Comparison of ENCODE assay signal across 14 mouse cellular contexts in the genomic region with DNA sequence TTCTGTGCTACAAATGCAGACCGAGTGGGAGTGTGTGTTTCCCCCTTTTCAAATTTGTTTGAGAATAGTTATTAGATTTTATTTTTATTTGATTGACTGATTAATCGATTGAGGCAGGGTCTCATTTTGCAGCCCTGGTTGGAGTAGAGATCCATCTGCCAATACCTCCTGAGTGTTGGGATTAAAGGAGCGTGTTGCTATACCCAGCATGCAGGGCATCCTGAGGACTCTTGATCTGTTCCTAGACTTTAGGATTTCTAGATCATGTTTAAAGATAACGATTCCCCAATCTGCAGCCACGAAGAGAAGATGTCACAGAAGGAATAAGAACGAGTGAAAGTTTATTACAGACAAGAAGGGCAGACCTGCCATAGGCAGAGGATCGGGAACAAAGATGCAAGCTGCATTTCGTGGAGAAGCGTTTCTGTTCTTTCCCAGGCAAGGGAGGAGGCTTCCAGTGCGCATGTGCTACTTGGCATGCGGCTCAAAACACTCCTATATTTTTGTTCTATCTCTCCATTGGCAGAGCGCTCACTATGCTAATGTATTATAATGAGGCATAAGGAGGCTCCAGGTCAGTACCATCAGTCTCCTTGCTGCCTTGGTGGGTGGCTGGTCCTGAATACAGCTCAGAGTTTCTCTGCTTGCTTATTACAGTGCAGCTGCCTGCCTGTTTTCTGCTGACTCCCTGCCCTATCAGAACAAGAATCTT. TPM values are rescaled to one million over a fixed set of nuclear protein-coding genes. Genes with fewer than 3 reads are reported as not detected.
DNase-seq lines count a peak whose midpoint lies in the region; ATAC-seq and TF ChIP-seq lines count a peak whose summit lies in the region.
"Had no signal": no experiment of that assay in that cellular context is flagged by ENCODE, and none has a peak within 500 bp of the region (broad histone marks: within the 10 kb centered on the region; RNA-seq: fewer than 3 reads in every experiment).

No protein-coding gene starts in this region.

- peak overlapping the region; percentile 21; the same call in 1 of the 2 replicates for H3K4me2 ChIP-seq in midbrain, embryonic 12.5 days (replicated peaks)
- H3K4me2 ChIP-seq in midbrain, embryonic 11.5 days, result no peak overlapping the region
- peak overlapping the region; percentile 46 for H3K4me2 ChIP-seq in midbrain, embryonic 14.5 days (ENCODE audit: low read length)

- no peak overlapping the region for H3K9ac ChIP-seq in midbrain, embryonic 12.5 days (replicated peaks)
- H3K9ac ChIP-seq in midbrain, embryonic 11.5 days (ENCODE audit: low read length), result no peak overlapping the region
- no peak overlapping the region for H3K9ac ChIP-seq in midbrain, embryonic 14.5 days (replicated peaks; ENCODE audit: low read length)

- ATAC-seq in midbrain, embryonic 12.5 days (ENCODE audit: low FRiP score, low read depth), result peak; percentile 73
- ATAC-seq in midbrain, embryonic 11.5 days (ENCODE audit: low FRiP score), result no peak
- ATAC-seq in midbrain, embryonic 14.5 days (ENCODE audit: low FRiP score, low TSS enrichment), result peak; percentile 87

- no peak for TF ChIP-seq CTCF in cerebellum, adult 2 months (IDR thresholded peaks at IDR 0.05; ENCODE audit: borderline replicate concordance, insufficient read depth, low read depth, low read length)

- H3K36me3 ChIP-seq in midbrain, embryonic 12.5 days, result no peaks in the 10 kb centered on the region
- no peaks in the 10 kb centered on the region for H3K36me3 ChIP-seq in midbrain, embryonic 11.5 days (ENCODE audit: control insufficient read depth, insufficient read depth, low read length)
- H3K36me3 ChIP-seq in midbrain, embryonic 14.5 days (ENCODE audit: control insufficient read depth, insufficient read depth, low read length), result no peaks in the 10 kb centered on the region

- DNase-seq in cerebellum, adult 2 months, result peak in 1 of 2 experiments; percentile 28
- no peak for DNase-seq in cerebellum, adult 9-10 months
- no peak for DNase-seq in midbrain, embryonic 11.5 days (ENCODE audit: low spot score, missing footprints)
- peak; percentile 77 for DNase-seq in midbrain, embryonic 14.5 days
- peak; percentile 47 for DNase-seq in right cerebral cortex, postnatal 4 days
- DNase-seq in MN1 (ENCODE audit: low spot score), result no peak
- DNase-seq in adrenal gland, postnatal 4 days (ENCODE audit: low spot score in 2 of 2), result no peak
- DNase-seq: lung, postnatal 14 days; spleen, adult 18-20 months; thymus, postnatal 14 days had no signal

- H3K27me3 ChIP-seq in cerebellum, adult 2 months (ENCODE audit: control insufficient read depth, insufficient read depth, low read length), result no peaks in the 10 kb centered on the region; the same call in 1 of the 2 replicates
- no peaks in the 10 kb centered on the region for H3K27me3 ChIP-seq in midbrain, embryonic 12.5 days
- H3K27me3 ChIP-seq in midbrain, embryonic 11.5 days (ENCODE audit: control insufficient read depth, insufficient read depth, low read length), result no peaks in the 10 kb centered on the region
- H3K27me3 ChIP-seq in midbrain, embryonic 14.5 days (ENCODE audit: control insufficient read depth, insufficient read depth, low read length), result no peaks in the 10 kb centered on the region

- no peak for TF ChIP-seq POLR2A in cerebellum, adult 2 months (IDR thresholded peaks at IDR 0.05; ENCODE audit: borderline replicate concordance, insufficient read depth, low read length)

- no peaks in the 10 kb centered on the region for H3K9me3 ChIP-seq in midbrain, embryonic 12.5 days
- no peaks in the 10 kb centered on the region for H3K9me3 ChIP-seq in midbrain, embryonic 11.5 days (ENCODE audit: control insufficient read depth, low read length)
- H3K9me3 ChIP-seq in midbrain, embryonic 14.5 days (ENCODE audit: control insufficient read depth, low read length), result no peaks in the 10 kb centered on the region

- no peak overlapping the region for H3K27ac ChIP-seq in cerebellum, adult 2 months (ENCODE audit: insufficient read depth, low read length)
- H3K27ac ChIP-seq in midbrain, embryonic 12.5 days (replicated peaks), result no peak overlapping the region
- no peak overlapping the region for H3K27ac ChIP-seq in midbrain, embryonic 11.5 days (ENCODE audit: low read depth, low read length)
- 0 out of 2 replicates have a peak overlapping the region, but pooled peaks have one; percentile 41 for H3K27ac ChIP-seq in midbrain, embryonic 14.5 days (replicated peaks; ENCODE audit: low read depth, low read length)

- no peaks in the 10 kb centered on the region for H3K4me1 ChIP-seq in cerebellum, adult 2 months (ENCODE audit: control insufficient read depth, insufficient read depth, low read length)
- no peaks in the 10 kb centered on the region for H3K4me1 ChIP-seq in midbrain, embryonic 12.5 days
- no peaks in the 10 kb centered on the region for H3K4me1 ChIP-seq in midbrain, embryonic 11.5 days (ENCODE audit: control insufficient read depth, insufficient read depth, low read length)
- H3K4me1 ChIP-seq in midbrain, embryonic 14.5 days (ENCODE audit: control insufficient read depth, insufficient read depth, low read length), result no peaks in the 10 kb centered on the region

- H3K4me3 ChIP-seq in cerebellum, adult 2 months (replicated peaks; ENCODE audit: insufficient read depth, low read depth, low read length), result peak overlapping the region; percentile 40
- no peak overlapping the region for H3K4me3 ChIP-seq in midbrain, embryonic 12.5 days
- no peak overlapping the region for H3K4me3 ChIP-seq in midbrain, embryonic 11.5 days (ENCODE audit: low read depth, low read length)
- H3K4me3 ChIP-seq in midbrain, embryonic 14.5 days (replicated peaks; ENCODE audit: low read depth, low read length), result no peak overlapping the region

- WGBS in cerebellum, adult 2 months, result 23% methylated on average over 12 of the region's 12 CpGs
- WGBS in midbrain, embryonic 12.5 days, result 63% methylated on average over 12 of the region's 12 CpGs
- 73% methylated on average over 12 of the region's 12 CpGs for WGBS in midbrain, embryonic 11.5 days
- 49% methylated on average over 12 of the region's 12 CpGs for WGBS in midbrain, embryonic 14.5 days

RNA-seq across cellular contexts. Expression of gene Frmpd2, which starts 53.9 kb away (rescaled TPM):
- 0.36 and 0.55 TPM in 2 replicates for polyA plus RNA-seq in cerebellum, adult 2 months (2012; rRNA removed)
- polyA plus RNA-seq in midbrain, embryonic 12.5 days (2016; fragmentation: Nextera tagmentation; extraction: Ambion mirVana), result 0.13 TPM in 1 of 2 replicates, not detected in the other
- polyA plus RNA-seq in midbrain, embryonic 11.5 days (2014; fragmentation: Nextera tagmentation; extraction: Ambion mirVana), result 0.07 TPM in 1 of 2 replicates, not detected in the other
- 0.04 and 0.39 TPM in 2 replicates for polyA plus RNA-seq in midbrain, embryonic 14.5 days (2014; fragmentation: Nextera tagmentation; extraction: Ambion mirVana)
- under 1 TPM; 0.08 to 0.25 TPM for total RNA-seq in adrenal gland, postnatal 4 days (2021)
- total RNA-seq: adrenal gland, adult 18-20 months; liver, adult 2 months; MEL had no signal
- polyA plus RNA-seq: liver, adult 2 months had no signal

Comparison
In these comparisons a context has a peak if more than half of its experiments do, and no peak if none do; other contexts are left out.
1. DNase-seq: peak in midbrain, embryonic 14.5 days (single experiment) and right cerebral cortex, postnatal 4 days (single experiment); none in cerebellum, adult 9-10 months (single experiment), midbrain, embryonic 11.5 days (single experiment), MN1 (single experiment) and adrenal gland, postnatal 4 days (0 of 2).